Mouse (Mus musculus) heart, embryonic 14.5 days (tissue): ENCODE data around the gene Fam57a. TPM values are rescaled to one million over a fixed set of nuclear protein-coding genes. Genes with fewer than 3 reads are reported as not detected.

Source experiments
- ATAC-seq: fragments of 200-750 bp; cut with Nextera tagmentation; 2 replicates; pipeline ENCODE4 v1.8.0; 2017; ENCODE audit warnings: low read depth, moderate TSS enrichment; ENCODE audit not compliant: insufficient number of reproducible peaks, insufficient read depth, low FRiP score
- H3K27ac ChIP-seq, 2 experiments: fragments of 200-500 bp in 1 of 2; fragments of 300-500 bp in 1 of 2; sonication (generic) in 1 of 2; replicated peaks in 1 of 2; 2 replicates each; pipeline ENCODE4 v1.5.1; 2012 to 2014; ENCODE audit warnings: low read depth in 2 of 2, low read length in 2 of 2, control low read depth in 1 of 2, mild to moderate bottlenecking in 1 of 2, mixed read lengths in 1 of 2; ENCODE audit not compliant: control insufficient read depth in 1 of 2, insufficient read depth in 1 of 2
- H3K27me3 ChIP-seq: fragments of 300-500 bp; sonication (generic); 2 replicates; pipeline ENCODE4 v1.6.1; 2014; ENCODE audit warnings: mild to moderate bottlenecking, low read length, control low read depth; ENCODE audit not compliant: control insufficient read depth, insufficient read depth
- H3K36me3 ChIP-seq: fragments of 300-500 bp; sonication (generic); 2 replicates; pipeline ENCODE4 v1.6.1; 2014; ENCODE audit warnings: mild to moderate bottlenecking, control low read depth, low read length, mixed read lengths; ENCODE audit not compliant: control insufficient read depth, insufficient read depth
- H3K4me1 ChIP-seq, 2 experiments: fragments of 200-500 bp in 1 of 2; fragments of 300-500 bp in 1 of 2; sonication (generic) in 1 of 2; 2 replicates each; pipeline ENCODE4 v1.6.1; 2012 to 2014; ENCODE audit warnings: low read length in 2 of 2, control low read depth in 1 of 2, mixed read lengths in 1 of 2; ENCODE audit not compliant: control insufficient read depth in 2 of 2, insufficient read depth in 2 of 2
- H3K4me2 ChIP-seq: fragments of 300-500 bp; sonication (generic); 2 replicates; pipeline ENCODE4 v1.6.1; 2014; ENCODE audit warnings: mild to moderate bottlenecking, low read length
- H3K4me3 ChIP-seq, 2 experiments: fragments of 200-500 bp in 1 of 2; fragments of 300-500 bp in 1 of 2; sonication (generic) in 1 of 2; 2 replicates each; pipeline ENCODE4 v1.5.1; 2012 to 2014; ENCODE audit warnings: low read length in 2 of 2, mild to moderate bottlenecking in 2 of 2, control low read depth in 1 of 2, low read depth in 1 of 2, moderate library complexity in 1 of 2; ENCODE audit not compliant: control insufficient read depth in 1 of 2, insufficient read depth in 1 of 2
- H3K9ac ChIP-seq: fragments of 300-500 bp; sonication (generic); 2 replicates; pipeline ENCODE4 v1.6.1; 2014; ENCODE audit warnings: mild to moderate bottlenecking, low read length
- H3K9me3 ChIP-seq: fragments of 300-500 bp; sonication (generic); 2 replicates; pipeline ENCODE4 v1.6.1; 2016; ENCODE audit warnings: low read length, control low read depth; ENCODE audit not compliant: control insufficient read depth
- WGBS: fragments of 180-500 bp; shearing (Covaris S2); extraction: QIAGEN DNeasy Blood & Tissue Kit; methylation state at CpG from one replicate; pipeline ENCODE4 v1.1.7; 2014; 5-methylcytosine and 5-hydroxymethylcytosine counted together
- polyA plus RNA-seq: library from polyadenylated mRNA; unstranded; fragments of >200 nt; fragmentation: Nextera tagmentation; extraction: Ambion mirVana; gene quantifications from 2 replicates; pipeline ENCODE4 v1.2.1, GENCODE M21; 2014

Fam57a gene
- 22.4 and 23.1 TPM in 2 replicates for polyA plus RNA-seq

GRCm38 (mm10) chr11:76179495-76180145, at the start of gene Fam57a, which contains the start of gene Vps53:
Fam57a (plus strand) TSS chr11:76179671.
Vps53 (minus strand) TSS chr11:76179647.
- Histone ChIP-seq H3K9ac (peak within 1 kb of the TSS; percentile 79), H3K27me3 (no peaks in the 10 kb centered on the region), H3K9me3 (no peaks in the 10 kb centered on the region), H3K36me3 (0 out of 2 replicates have a peak, but pooled peaks cover 6% of the 10 kb centered on the region), H3K4me2 (peak within 1 kb of the TSS; percentile 95), H3K27ac (peak within 1 kb of the TSS; percentile 44 to 60), H3K4me3 (peak within 1 kb of the TSS; percentile 65 to 85), H3K4me1 (peaks cover 2 to 13% of the 10 kb centered on the region in 2 experiments)
- peak; percentile 88 for ATAC-seq
- WGBS, result under 1% methylated on average over 37 of the region's 37 CpGs

- no peak overlapping the region for H3K4me3 ChIP-seq
- peaks cover 4 to 24% of the 10 kb centered on the region in 2 experiments for H3K4me1 ChIP-seq
- 56% methylated on average over 5 of the region's 5 CpGs for WGBS
- H3K27ac ChIP-seq, result no peak overlapping the region
- H3K4me2 ChIP-seq, result no peak overlapping the region
- no peaks in the 10 kb centered on the region for H3K9me3 ChIP-seq
- peaks cover 38% of the 10 kb centered on the region for H3K36me3 ChIP-seq
- H3K9ac ChIP-seq, result no peak overlapping the region
- no peak for ATAC-seq
- H3K27me3 ChIP-seq, result no peaks in the 10 kb centered on the region
Observed at GRCm38 (mm10) chr11:76130859-76131258, 48.6 kb upstream of the Fam57a start.

GRCm38 (mm10) chr11:76135641-76136437, 43.6 kb upstream of the Fam57a start:
- Histone ChIP-seq H3K4me1 (peaks cover 0 to 7% of the 10 kb centered on the region in 2 experiments; a peak in 1 of 4 replicates), H3K27me3 (no peaks in the 10 kb centered on the region), H3K4me2 (no peak overlapping the region), H3K4me3 (no peak overlapping the region), H3K9me3 (no peaks in the 10 kb centered on the region), H3K36me3 (peaks cover 49% of the 10 kb centered on the region), H3K9ac (no peak overlapping the region), H3K27ac (no peak overlapping the region)
- 84% methylated on average over 7 of the region's 7 CpGs for WGBS
- ATAC-seq, result no peak

GRCm38 (mm10) chr11:76137996-76138395, 41.5 kb upstream of the Fam57a start:
- no peak overlapping the region for H3K9ac ChIP-seq
- H3K4me3 ChIP-seq, result no peak overlapping the region
- peaks cover 40% of the 10 kb centered on the region for H3K36me3 ChIP-seq

GRCm38 (mm10) chr11:76144386-76144785, 35.1 kb upstream of the Fam57a start:
- ATAC-seq, result no peak
- Histone ChIP-seq H3K27me3 (no peaks in the 10 kb centered on the region), H3K4me3 (no peak overlapping the region), H3K4me2 (no peak overlapping the region), H3K36me3 (no peaks in the 10 kb centered on the region), H3K9me3 (no peaks in the 10 kb centered on the region), H3K27ac (no peak overlapping the region), H3K9ac (no peak overlapping the region), H3K4me1 (peaks cover 9 to 26% of the 10 kb centered on the region in 2 experiments)
- 87% methylated on average over 8 of the region's 8 CpGs for WGBS

More at GRCm38 (mm10) chr11:76137996-76138395, 41.5 kb upstream of the Fam57a start:
- Histone ChIP-seq H3K9me3 (no peaks in the 10 kb centered on the region), H3K4me1 (no peaks in the 10 kb centered on the region), H3K27ac (no peak overlapping the region), H3K4me2 (no peak overlapping the region), H3K27me3 (no peaks in the 10 kb centered on the region)
- WGBS, result 76% methylated on average over 3 of the region's 3 CpGs
- no peak for ATAC-seq

GRCm38 (mm10) chr11:76145169-76145568, 34.3 kb upstream of the Fam57a start:
- Histone ChIP-seq H3K9ac (no peak overlapping the region), H3K27ac (no peak overlapping the region), H3K36me3 (0 out of 2 replicates have a peak, but pooled peaks cover 2% of the 10 kb centered on the region), H3K4me2 (no peak overlapping the region), H3K4me1 (peaks cover 9 to 26% of the 10 kb centered on the region in 2 experiments), H3K27me3 (no peaks in the 10 kb centered on the region), H3K9me3 (no peaks in the 10 kb centered on the region), H3K4me3 (no peak overlapping the region)
- ATAC-seq, result no peak
- WGBS, result 89% methylated on average over 1 of the region's 1 CpGs

- no peaks in the 10 kb centered on the region for H3K27me3 ChIP-seq
- H3K4me1 ChIP-seq, result peaks cover 9 to 26% of the 10 kb centered on the region in 2 experiments
- H3K9ac ChIP-seq, result no peak overlapping the region
- no peak overlapping the region for H3K4me2 ChIP-seq
- H3K4me3 ChIP-seq, result no peak overlapping the region
- 0 out of 2 replicates have a peak, but pooled peaks cover 2% of the 10 kb centered on the region for H3K36me3 ChIP-seq
- H3K27ac ChIP-seq, result no peak overlapping the region
- no peaks in the 10 kb centered on the region for H3K9me3 ChIP-seq
- WGBS, result 74% methylated on average over 8 of the region's 8 CpGs
- no peak for ATAC-seq
Observed at GRCm38 (mm10) chr11:76146187-76147010, 33.1 kb upstream of the Fam57a start.
